Mouse (Mus musculus) liver, postnatal 0 days (tissue): ENCODE measurements at regions not wholly inside any gene's neighbourhood (a gene's known extent, or its start where the extent isn't known, plus 50 kb on each side); places are given as distances from the start of the nearest gene placed in this dataset.

Experiments
- CTCF ChIP-seq: sonication (generic); IDR thresholded peaks from 2 replicates; pipeline ENCODE4 v1.5.1; 2016; ENCODE audit warnings: antibody characterized with exemption, low read depth
- EP300 ChIP-seq: IDR thresholded peaks from 2 replicates; pipeline ENCODE4 v1.6.1; 2016; ENCODE audit warnings: antibody characterized with exemption, low read depth, mild to moderate bottlenecking

GRCm38 (mm10) chr2:75133298-75134080, 307.9 kb downstream of the Mtx2 start:
- TF ChIP-seq CTCF (no peak), EP300 (no peak)
